8 mouse cellular contexts compared by ENCODE assay signal in genomic region chr6:70790852-70791761, GRCm38 (mm10). TPM values are rescaled to one million over a fixed set of nuclear protein-coding genes. Genes with fewer than 3 reads are reported as not detected.
DNase-seq lines count a peak whose midpoint lies in the region; ATAC-seq and TF ChIP-seq lines count a peak whose summit lies in the region.

No protein-coding gene starts in this region.

- peak overlapping the region; percentile 85 for H3K27ac ChIP-seq in layer of hippocampus, adult 2 months
- H3K27ac ChIP-seq in intestine, embryonic 14.5 days (ENCODE audit: low read depth), result peak overlapping the region; percentile 73
- peak overlapping the region; percentile 88 for H3K27ac ChIP-seq in lung, postnatal 0 days (ENCODE audit: low read length)

- H3K4me2 ChIP-seq in intestine, embryonic 14.5 days (ENCODE audit: low read length), result peak overlapping the region; percentile 91
- peak overlapping the region; percentile 95 for H3K4me2 ChIP-seq in lung, postnatal 0 days (replicated peaks; ENCODE audit: low read depth, low read length)

- 0 out of 2 replicates have a peak, but pooled peaks cover 4% of the 10 kb centered on the region for H3K36me3 ChIP-seq in intestine, embryonic 14.5 days (ENCODE audit: control insufficient read depth, insufficient read depth, low read length)
- H3K36me3 ChIP-seq in lung, postnatal 0 days (ENCODE audit: insufficient read depth, low read length), result no peaks in the 10 kb centered on the region

- TF ChIP-seq CTCF in layer of hippocampus, adult 2 months (conservative IDR thresholded peaks at IDR 0.05), result no peak
- no peak for TF ChIP-seq CTCF in lung, postnatal 0 days (IDR thresholded peaks at IDR 0.05)

- no peaks in the 10 kb centered on the region for H3K27me3 ChIP-seq in intestine, embryonic 14.5 days (replicated peaks; ENCODE audit: control insufficient read depth, insufficient read depth, low read length)
- no peaks in the 10 kb centered on the region for H3K27me3 ChIP-seq in lung, postnatal 0 days (replicated peaks; ENCODE audit: insufficient read depth, low read length)

- H3K9me3 ChIP-seq in intestine, embryonic 14.5 days (ENCODE audit: control insufficient read depth, low read length), result no peaks in the 10 kb centered on the region
- H3K9me3 ChIP-seq in lung, postnatal 0 days (ENCODE audit: low read length), result no peaks in the 10 kb centered on the region

- 7% methylated on average over 18 of the region's 18 CpGs for WGBS in intestine, embryonic 14.5 days
- WGBS in lung, postnatal 0 days, result 2% methylated on average over 18 of the region's 18 CpGs

- H3K4me3 ChIP-seq in layer of hippocampus, adult 2 months, result peak overlapping the region; percentile 73
- H3K4me3 ChIP-seq in intestine, embryonic 14.5 days (ENCODE audit: low read depth, low read length), result peak overlapping the region; percentile 71
- H3K4me3 ChIP-seq in lung, postnatal 0 days (ENCODE audit: low read depth, low read length), result peak overlapping the region; percentile 63

- H3K9ac ChIP-seq in intestine, embryonic 14.5 days (ENCODE audit: low read length), result peak overlapping the region; percentile 61
- H3K9ac ChIP-seq in lung, postnatal 0 days (replicated peaks; ENCODE audit: low read depth), result peak overlapping the region; percentile 27

- peak in 1 of 2 experiments; percentile 20 for DNase-seq in layer of hippocampus, adult 2 months (ENCODE audit: low spot score in 2 of 2)
- DNase-seq in layer of hippocampus, postnatal 14 days (ENCODE audit: low spot score in 2 of 2), result no peak
- peak; percentile 55 for DNase-seq in R1 (ENCODE audit: low read depth, low spot score)
- peak; percentile 79 for DNase-seq in intestine, embryonic 14.5 days (ENCODE audit: low spot score)
- peak; percentile 64 for DNase-seq in lung, postnatal 0 days (ENCODE audit: low spot score)
- peak; percentile 76 to 82 for DNase-seq in spleen, postnatal 4 days (ENCODE audit: low spot score in 2 of 2)
- no peak for DNase-seq in frontal cortex, postnatal 14 days (ENCODE audit: low spot score in 2 of 2)

- TF ChIP-seq EP300 in lung, postnatal 0 days (IDR thresholded peaks at IDR 0.05), result 0 out of 2 replicates have a peak, but pooled peaks have one; percentile 8

- peak; percentile 47 for ATAC-seq in erythroid progenitor cell, adult 5-6 weeks (replicated peaks; ENCODE audit: low FRiP score, poor library complexity, severe bottlenecking)
- peak; percentile 50 for ATAC-seq in intestine, embryonic 14.5 days (replicated peaks; ENCODE audit: low FRiP score, low TSS enrichment, low read depth)
- ATAC-seq in lung, postnatal 0 days, result peak; percentile 8

- peaks cover 14% of the 10 kb centered on the region; the same call in 1 of the 2 replicates for H3K4me1 ChIP-seq in intestine, embryonic 14.5 days (replicated peaks; ENCODE audit: control insufficient read depth, insufficient read depth, low read length)
- H3K4me1 ChIP-seq in lung, postnatal 0 days (ENCODE audit: insufficient read depth, low read depth, low read length), result peaks cover 14% of the 10 kb centered on the region; the same call in 1 of the 2 replicates

RNA-seq across cellular contexts. Expression of gene Rpia, which starts 0.9 kb away (rescaled TPM):
- 10 to 100 TPM; 11.2 to 12.5 TPM for total RNA-seq in layer of hippocampus, adult 2 months (2021)
- total RNA-seq in layer of hippocampus, postnatal 14 days (2021), result 10 to 100 TPM; 10.1 to 10.3 TPM
- 51.9 and 59.1 TPM in 2 replicates for total RNA-seq in erythroid progenitor cell, adult 5-6 weeks (2015; ENCODE audit: low replicate concordance)
- total RNA-seq in erythroid progenitor cell, adult 5-6 weeks (2017; ENCODE audit: low replicate concordance), result 65.7 and 70.3 TPM in 2 replicates
- polyA plus RNA-seq in intestine, embryonic 14.5 days (2014; fragmentation: Nextera tagmentation; extraction: Ambion mirVana), result 4.8 and 6.1 TPM in 2 replicates
- polyA plus RNA-seq in lung, postnatal 0 days (2015; fragmentation: Nextera tagmentation; extraction: Ambion mirVana), result 2.3 and 2.4 TPM in 2 replicates

RNA-seq across cellular contexts. Expression of gene Eif2ak3, which starts 53.2 kb away (rescaled TPM):
- 10 to 100 TPM; 19.5 to 21.8 TPM for total RNA-seq in layer of hippocampus, adult 2 months (2021)
- total RNA-seq in layer of hippocampus, postnatal 14 days (2021), result 10 to 100 TPM; 24.7 to 24.8 TPM
- total RNA-seq in erythroid progenitor cell, adult 5-6 weeks (2015; ENCODE audit: low replicate concordance), result 5.8 and 29.8 TPM in 2 replicates
- total RNA-seq in erythroid progenitor cell, adult 5-6 weeks (2017; ENCODE audit: low replicate concordance), result 9.4 and 12.6 TPM in 2 replicates
- polyA plus RNA-seq in intestine, embryonic 14.5 days (2014; fragmentation: Nextera tagmentation; extraction: Ambion mirVana), result 7.3 and 8.2 TPM in 2 replicates
- polyA plus RNA-seq in lung, postnatal 0 days (2015; fragmentation: Nextera tagmentation; extraction: Ambion mirVana), result 8.6 and 8.9 TPM in 2 replicates

Comparison
In these comparisons a context has a peak if more than half of its experiments do, and no peak if none do; other contexts are left out.
1. DNase-seq: peak in R1 (single experiment), intestine, embryonic 14.5 days (single experiment), lung, postnatal 0 days (single experiment) and spleen, postnatal 4 days (2 of 2); none in layer of hippocampus, postnatal 14 days (0 of 2) and frontal cortex, postnatal 14 days (0 of 2).
2. Peak in every context shown above with its lines, with median percentiles within 50 percentile points of each other: H3K27ac ChIP-seq, H3K4me3 ChIP-seq and ATAC-seq.